Mouse (Mus musculus) midbrain, embryonic 15.5 days (tissue): ENCODE results near the gene Rab7b. TPM values are rescaled to one million over a fixed set of nuclear protein-coding genes. Genes with fewer than 3 reads are reported as not detected.

Source experiments
- ATAC-seq: fragments of 200-750 bp; cut with Nextera tagmentation; replicated peaks from 2 replicates; pipeline ENCODE4 v1.8.0; 2017; ENCODE audit warnings: moderate TSS enrichment
- H3K27ac ChIP-seq: fragments of 300-500 bp; sonication (generic); 2 replicates; pipeline ENCODE4 v1.5.1; 2015; ENCODE audit warnings: mild to moderate bottlenecking, inconsistent platforms
- H3K27me3 ChIP-seq: fragments of 300-500 bp; sonication (generic); replicated peaks from 2 replicates; pipeline ENCODE4 v1.6.1; 2015; ENCODE audit warnings: inconsistent platforms
- H3K36me3 ChIP-seq: fragments of 300-500 bp; sonication (generic); replicated peaks from 2 replicates; pipeline ENCODE4 v1.6.1; 2015; ENCODE audit warnings: inconsistent platforms
- H3K4me1 ChIP-seq: fragments of 300-500 bp; sonication (generic); 2 replicates; pipeline ENCODE4 v1.6.1; 2015; ENCODE audit warnings: inconsistent platforms
- H3K4me2 ChIP-seq: fragments of 300-500 bp; sonication (generic); 2 replicates; pipeline ENCODE4 v1.6.1; 2015; ENCODE audit warnings: inconsistent platforms, mild to moderate bottlenecking, moderate library complexity
- H3K4me3 ChIP-seq: fragments of 300-500 bp; sonication (generic); 2 replicates; pipeline ENCODE4 v1.5.1; 2015; ENCODE audit warnings: mild to moderate bottlenecking, inconsistent platforms
- H3K9ac ChIP-seq: fragments of 300-500 bp; sonication (generic); 2 replicates; pipeline ENCODE4 v1.6.1; 2015; ENCODE audit warnings: mild to moderate bottlenecking, inconsistent platforms
- H3K9me3 ChIP-seq: fragments of 300-500 bp; sonication (generic); 2 replicates; pipeline ENCODE4 v1.6.1; 2016; ENCODE audit warnings: inconsistent platforms
- WGBS: fragments of 180-500 bp; shearing (Covaris S2); methylation state at CpG from one replicate; pipeline ENCODE4 v1.1.7; 2015; ENCODE audit warnings: mixed read lengths; 5-methylcytosine and 5-hydroxymethylcytosine counted together
- polyA plus RNA-seq: library from polyadenylated mRNA; unstranded; fragments of >200 nt; fragmentation: Nextera tagmentation; extraction: Ambion mirVana; gene quantifications from 2 replicates; pipeline ENCODE4 v1.2.1, GENCODE M21; 2015

Rab7b gene
- polyA plus RNA-seq, 1 experiment from 2014 or later: 1.1 TPM

GRCm38 (mm10) chr1:131664136-131664535 is 24.4 kb upstream of the Rab7b start:
- Histone ChIP-seq H3K4me2 (no peak overlapping the region), H3K36me3 (no peaks in the 10 kb centered on the region), H3K9me3 (no peaks in the 10 kb centered on the region), H3K27ac (no peak overlapping the region), H3K9ac (no peak overlapping the region), H3K4me1 (no peaks in the 10 kb centered on the region), H3K4me3 (no peak overlapping the region), H3K27me3 (no peaks in the 10 kb centered on the region)
- ATAC-seq: no peak
- WGBS: 87% methylated on average over 5 of the region's 5 CpGs

DNA sequence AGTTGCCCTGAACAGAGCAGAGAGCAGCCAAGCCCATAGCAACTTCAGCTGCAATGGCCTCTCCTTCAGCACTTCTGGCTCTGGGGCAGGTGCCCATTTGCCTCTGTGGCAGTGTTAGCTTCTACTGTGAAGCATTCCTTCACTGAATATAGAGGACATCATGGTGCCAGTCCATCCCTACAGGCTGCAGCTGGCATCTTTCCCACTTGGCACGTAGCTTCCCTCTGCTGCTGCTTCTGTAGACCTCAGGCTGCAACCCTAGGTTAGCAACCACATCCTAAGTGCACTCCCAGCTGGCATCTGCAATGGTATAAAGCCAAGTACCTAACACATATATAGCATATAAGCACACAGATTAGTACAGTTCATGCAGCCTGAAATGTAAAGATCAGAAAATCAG is 22.6 kb upstream of the Rab7b start:
- ATAC-seq: no peak
- Histone ChIP-seq H3K4me2 (no peak overlapping the region), H3K4me3 (no peak overlapping the region)

GRCm38 (mm10) chr1:131671113-131671512 is 17.4 kb upstream of the Rab7b start:
- Histone ChIP-seq H3K36me3 (no peaks in the 10 kb centered on the region), H3K4me2 (no peak overlapping the region), H3K4me3 (no peak overlapping the region), H3K9ac (no peak overlapping the region), H3K27me3 (no peaks in the 10 kb centered on the region), H3K9me3 (no peaks in the 10 kb centered on the region), H3K4me1 (no peaks in the 10 kb centered on the region), H3K27ac (no peak overlapping the region)
- 91% methylated on average over 8 of the region's 8 CpGs for WGBS
- ATAC-seq: no peak

More for the DNA sequence above, 22.6 kb upstream of the Rab7b start:
- Histone ChIP-seq H3K4me1 (no peaks in the 10 kb centered on the region), H3K36me3 (no peaks in the 10 kb centered on the region), H3K27me3 (no peaks in the 10 kb centered on the region), H3K9ac (no peak overlapping the region), H3K9me3 (no peaks in the 10 kb centered on the region), H3K27ac (no peak overlapping the region)
- WGBS: 82% methylated on average over 1 of the region's 1 CpGs

GRCm38 (mm10) chr1:131672361-131672760 is 16.1 kb upstream of the Rab7b start:
- Histone ChIP-seq H3K4me2 (no peak overlapping the region), H3K9ac (no peak overlapping the region), H3K4me1 (no peaks in the 10 kb centered on the region), H3K4me3 (no peak overlapping the region), H3K36me3 (no peaks in the 10 kb centered on the region), H3K27ac (no peak overlapping the region), H3K9me3 (no peaks in the 10 kb centered on the region), H3K27me3 (no peaks in the 10 kb centered on the region)
- no peak for ATAC-seq
- WGBS: 88% methylated on average over 7 of the region's 7 CpGs

DNA sequence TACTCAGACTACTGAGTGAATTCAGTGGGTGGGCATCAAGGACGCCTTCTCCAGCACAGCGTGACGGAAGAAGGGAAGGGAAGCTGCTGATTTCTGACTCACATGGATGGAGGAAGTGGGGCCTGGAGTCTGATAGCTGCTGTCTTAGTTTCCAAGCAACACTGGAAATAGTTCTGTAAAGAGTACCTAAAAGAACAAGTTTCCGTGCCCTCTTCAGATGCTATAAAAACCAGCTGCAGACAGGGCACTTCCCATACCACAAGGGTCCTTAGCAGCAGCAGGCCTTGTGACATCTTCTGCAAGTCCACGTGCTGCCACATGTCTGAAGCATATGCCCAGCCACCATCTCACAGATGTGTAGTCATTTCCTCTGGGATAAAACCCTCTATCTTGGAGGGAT is 8.9 kb upstream of the Rab7b start:
- no peak overlapping the region for H3K9ac ChIP-seq
- WGBS: 85% methylated on average over 5 of the region's 5 CpGs
- H3K9me3 ChIP-seq: no peaks in the 10 kb centered on the region
- no peak for ATAC-seq
- H3K36me3 ChIP-seq: no peaks in the 10 kb centered on the region
- H3K27ac ChIP-seq: no peak overlapping the region
- H3K27me3 ChIP-seq: no peaks in the 10 kb centered on the region
- no peaks in the 10 kb centered on the region for H3K4me1 ChIP-seq
- no peak overlapping the region for H3K4me2 ChIP-seq
- H3K4me3 ChIP-seq: no peak overlapping the region

DNA sequence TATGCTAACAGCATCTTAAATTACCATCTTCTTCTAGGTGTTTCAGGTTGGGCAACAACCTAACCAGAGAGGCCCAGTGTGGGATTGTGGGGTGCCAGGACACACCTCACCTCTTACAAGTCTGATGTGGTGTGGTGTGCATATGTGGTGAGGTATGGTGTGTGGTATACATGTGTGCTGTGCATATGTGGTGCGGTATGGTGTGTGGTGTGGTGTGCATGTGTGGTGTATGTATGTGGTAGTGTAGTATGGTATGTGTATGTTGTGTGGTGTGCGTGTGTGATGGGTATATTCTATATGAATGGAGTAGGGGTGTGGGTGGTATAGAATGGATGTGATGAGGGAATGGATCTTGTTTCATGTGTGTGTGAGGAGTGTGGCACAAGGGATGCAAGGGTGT is 756 bp upstream of the Rab7b start:
- Histone ChIP-seq H3K4me3 (no peak overlapping the region), H3K4me2 (no peak overlapping the region), H3K4me1 (no peaks in the 10 kb centered on the region), H3K9ac (no peak overlapping the region), H3K9me3 (no peaks in the 10 kb centered on the region), H3K27me3 (no peaks in the 10 kb centered on the region), H3K27ac (no peak overlapping the region), H3K36me3 (no peaks in the 10 kb centered on the region)
- WGBS: 98% methylated on average over 2 of the region's 2 CpGs
- ATAC-seq: no peak

DNA sequence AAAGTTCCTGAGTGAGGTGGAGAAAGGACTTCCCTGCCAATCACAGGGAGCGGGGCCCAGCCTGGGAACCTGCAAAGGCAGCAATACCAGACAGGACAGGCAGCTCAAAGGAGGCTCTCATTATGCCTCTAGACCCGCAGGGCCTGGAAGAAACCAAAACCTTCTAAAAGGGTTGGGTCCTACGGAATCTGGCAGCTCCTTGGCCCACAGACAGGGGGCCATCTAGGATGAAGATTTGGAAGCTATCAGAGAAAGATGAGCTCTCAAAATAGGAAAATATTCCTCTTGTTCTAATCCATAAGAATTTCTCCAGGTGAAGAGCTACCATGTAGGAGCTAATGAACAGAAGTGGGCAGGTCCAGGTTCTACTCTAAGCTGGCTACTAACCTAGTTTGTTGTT is 521 bp downstream of the Rab7b start:
- WGBS: 76% methylated on average over 3 of the region's 3 CpGs
- H3K36me3 ChIP-seq: no peaks in the 10 kb centered on the region
- no peaks in the 10 kb centered on the region for H3K4me1 ChIP-seq
- no peak overlapping the region for H3K4me2 ChIP-seq
- ATAC-seq: no peak
- H3K27me3 ChIP-seq: no peaks in the 10 kb centered on the region
- H3K9ac ChIP-seq: no peak overlapping the region
- H3K9me3 ChIP-seq: no peaks in the 10 kb centered on the region
- H3K4me3 ChIP-seq: no peak overlapping the region
- no peak overlapping the region for H3K27ac ChIP-seq

GRCm38 (mm10) chr1:131689899-131690298 is 1.4 kb downstream of the Rab7b start:
- WGBS: 85% methylated on average over 5 of the region's 5 CpGs
- Histone ChIP-seq H3K36me3 (no peaks in the 10 kb centered on the region), H3K27me3 (no peaks in the 10 kb centered on the region), H3K4me2 (no peak overlapping the region), H3K9me3 (no peaks in the 10 kb centered on the region), H3K27ac (no peak overlapping the region), H3K9ac (no peak overlapping the region), H3K4me3 (no peak overlapping the region), H3K4me1 (no peaks in the 10 kb centered on the region)
- no peak for ATAC-seq

GRCm38 (mm10) chr1:131690435-131690834 is 1.9 kb downstream of the Rab7b start:
- no peak overlapping the region for H3K9ac ChIP-seq
- no peak overlapping the region for H3K4me2 ChIP-seq
- H3K36me3 ChIP-seq: no peaks in the 10 kb centered on the region
- no peak overlapping the region for H3K27ac ChIP-seq
- no peak for ATAC-seq
- no peak overlapping the region for H3K4me3 ChIP-seq
- no peaks in the 10 kb centered on the region for H3K9me3 ChIP-seq
- no peaks in the 10 kb centered on the region for H3K27me3 ChIP-seq
- 73% methylated on average over 3 of the region's 3 CpGs for WGBS
- no peaks in the 10 kb centered on the region for H3K4me1 ChIP-seq

DNA sequence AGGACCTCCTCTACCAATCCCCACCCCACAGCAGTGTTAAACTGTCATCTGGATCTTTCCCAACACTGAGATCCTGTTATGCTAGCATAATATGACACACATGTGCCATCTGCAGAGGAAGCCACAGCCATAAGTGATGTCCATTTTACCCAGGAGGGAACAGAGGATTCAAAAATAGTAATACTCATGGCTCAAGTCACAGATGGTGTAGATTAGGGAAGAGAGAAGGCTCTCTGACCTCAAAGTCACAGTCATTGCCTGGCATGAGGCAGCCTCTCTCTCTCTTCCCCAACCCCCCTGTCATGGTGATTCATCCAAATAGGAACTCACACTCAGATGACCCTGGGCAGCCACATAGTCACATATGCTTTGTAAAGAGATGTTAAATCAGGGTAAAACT is 2.9 kb downstream of the Rab7b start:
- no peak for ATAC-seq
- Histone ChIP-seq H3K4me1 (no peaks in the 10 kb centered on the region), H3K27ac (no peak overlapping the region), H3K9me3 (no peaks in the 10 kb centered on the region), H3K36me3 (no peaks in the 10 kb centered on the region), H3K4me2 (no peak overlapping the region), H3K27me3 (no peaks in the 10 kb centered on the region), H3K9ac (no peak overlapping the region), H3K4me3 (no peak overlapping the region)

GRCm38 (mm10) chr1:131695308-131695707 is 6.8 kb downstream of the Rab7b start:
- Histone ChIP-seq H3K27me3 (no peaks in the 10 kb centered on the region), H3K9me3 (no peaks in the 10 kb centered on the region), H3K9ac (no peak overlapping the region), H3K27ac (no peak overlapping the region), H3K4me2 (no peak overlapping the region), H3K36me3 (no peaks in the 10 kb centered on the region), H3K4me3 (no peak overlapping the region), H3K4me1 (no peaks in the 10 kb centered on the region)
- ATAC-seq: no peak
- 92% methylated on average over 2 of the region's 2 CpGs for WGBS

GRCm38 (mm10) chr1:131696325-131696724 is 7.8 kb downstream of the Rab7b start:
- Histone ChIP-seq H3K4me2 (no peak overlapping the region), H3K36me3 (no peaks in the 10 kb centered on the region), H3K4me3 (no peak overlapping the region), H3K9ac (no peak overlapping the region), H3K4me1 (no peaks in the 10 kb centered on the region), H3K9me3 (no peaks in the 10 kb centered on the region), H3K27me3 (no peaks in the 10 kb centered on the region), H3K27ac (no peak overlapping the region)
- 50% methylated on average over 4 of the region's 4 CpGs for WGBS
- no peak for ATAC-seq

DNA sequence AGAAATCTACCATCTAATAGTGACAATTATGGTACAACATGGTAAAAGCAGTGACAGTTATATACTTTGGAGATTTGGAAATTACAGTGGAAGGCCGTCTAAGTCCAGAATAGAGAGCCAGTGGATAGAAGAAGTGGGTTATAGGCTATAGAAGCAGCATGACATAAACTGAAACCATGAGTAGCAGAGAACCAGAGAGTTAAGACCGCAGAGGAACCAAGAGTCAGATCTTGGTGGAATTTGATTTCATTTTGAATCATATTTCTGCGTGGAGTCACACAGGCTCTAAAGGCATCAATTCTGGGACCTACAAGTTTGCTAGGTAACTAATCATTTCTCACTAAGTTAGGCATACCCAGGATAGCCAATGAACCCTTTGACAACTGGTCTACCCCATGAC is 10.3 kb downstream of the Rab7b start:
- ATAC-seq: no peak
- no peaks in the 10 kb centered on the region for H3K36me3 ChIP-seq
- H3K4me2 ChIP-seq: no peak overlapping the region
- WGBS: 90% methylated on average over 3 of the region's 3 CpGs
- no peak overlapping the region for H3K9ac ChIP-seq
- no peaks in the 10 kb centered on the region for H3K27me3 ChIP-seq
- H3K4me1 ChIP-seq: no peaks in the 10 kb centered on the region
- no peaks in the 10 kb centered on the region for H3K9me3 ChIP-seq
- H3K27ac ChIP-seq: no peak overlapping the region
- H3K4me3 ChIP-seq: no peak overlapping the region

DNA sequence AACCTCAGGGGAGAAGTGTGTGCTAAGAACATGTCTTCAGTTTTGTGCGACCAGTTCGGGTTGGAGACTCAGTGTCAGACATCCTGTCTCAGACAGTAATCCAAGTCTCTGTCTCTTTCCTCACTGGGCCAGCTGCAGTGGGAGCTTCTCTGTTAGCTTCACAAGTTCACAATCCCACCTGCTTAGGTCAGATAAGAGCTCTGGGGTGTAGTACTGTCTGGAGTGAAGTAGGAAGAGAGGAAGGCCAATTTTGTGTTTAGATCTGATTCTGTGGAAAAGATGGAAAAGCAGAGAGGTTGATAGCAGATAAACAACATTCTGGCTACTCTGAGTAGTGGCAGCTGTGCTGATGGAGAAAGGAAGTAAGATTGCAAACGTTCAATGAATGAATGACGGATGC is 11.1 kb downstream of the Rab7b start:
- no peaks in the 10 kb centered on the region for H3K9me3 ChIP-seq
- 82% methylated on average over 4 of the region's 4 CpGs for WGBS
- no peaks in the 10 kb centered on the region for H3K27me3 ChIP-seq
- H3K4me3 ChIP-seq: no peak overlapping the region
- H3K4me2 ChIP-seq: no peak overlapping the region
- no peaks in the 10 kb centered on the region for H3K4me1 ChIP-seq
- ATAC-seq: no peak
- H3K36me3 ChIP-seq: no peaks in the 10 kb centered on the region
- no peak overlapping the region for H3K27ac ChIP-seq
- H3K9ac ChIP-seq: no peak overlapping the region
